ENCODE assay signal across 8 mouse cellular contexts in genomic region chr11:108221124-108221835, GRCm38 (mm10).
DNase-seq lines count a peak whose midpoint lies in the region; ATAC-seq and TF ChIP-seq lines count a peak whose summit lies in the region.

No protein-coding gene starts in this region.

- 87% methylated on average over 13 of the region's 13 CpGs for WGBS in forebrain, embryonic 12.5 days
- WGBS in forebrain, embryonic 10.5 days = 91% methylated on average over 13 of the region's 13 CpGs
- WGBS in midbrain, postnatal 0 days = 81% methylated on average over 13 of the region's 13 CpGs
- 92% methylated on average over 13 of the region's 13 CpGs for WGBS in midbrain, embryonic 10.5 days
- 63% methylated on average over 13 of the region's 13 CpGs for WGBS in stomach, embryonic 16.5 days

- H3K36me3 ChIP-seq in forebrain, embryonic 12.5 days (replicated peaks) = no peaks in the 10 kb centered on the region
- no peaks in the 10 kb centered on the region for H3K36me3 ChIP-seq in forebrain, embryonic 10.5 days (replicated peaks)
- no peaks in the 10 kb centered on the region for H3K36me3 ChIP-seq in midbrain, postnatal 0 days (ENCODE audit: insufficient read depth, low read length)
- no peaks in the 10 kb centered on the region for H3K36me3 ChIP-seq in midbrain, embryonic 10.5 days
- no peaks in the 10 kb centered on the region for H3K36me3 ChIP-seq in stomach, embryonic 16.5 days (ENCODE audit: control insufficient read depth, insufficient read depth, low read length)

- H3K4me1 ChIP-seq in forebrain, embryonic 12.5 days = peaks cover 34% of the 10 kb centered on the region
- peaks cover 21% of the 10 kb centered on the region for H3K4me1 ChIP-seq in forebrain, embryonic 10.5 days
- no peaks in the 10 kb centered on the region for H3K4me1 ChIP-seq in midbrain, postnatal 0 days (ENCODE audit: insufficient read depth, low read length)
- H3K4me1 ChIP-seq in midbrain, embryonic 10.5 days = peaks cover 28% of the 10 kb centered on the region
- H3K4me1 ChIP-seq in stomach, embryonic 16.5 days (ENCODE audit: control insufficient read depth, insufficient read depth, low read length) = peaks cover 21% of the 10 kb centered on the region

- no peak for DNase-seq in forebrain, embryonic 10.5 days (ENCODE audit: extremely low spot score, low spot score)
- DNase-seq in midbrain, postnatal 0 days (ENCODE audit: low spot score) = peak; percentile 72
- no peak for DNase-seq in midbrain, embryonic 10.5 days (ENCODE audit: low spot score)
- DNase-seq in left cerebral cortex, adult 11 months (ENCODE audit: low spot score) = peak; percentile 64
- no peak for DNase-seq in retina, embryonic 14.5 days (ENCODE audit: low spot score)
- DNase-seq in thymus, postnatal 36 days = no peak

- ATAC-seq in forebrain, embryonic 12.5 days (ENCODE audit: low FRiP score) = no peak
- no peak for ATAC-seq in midbrain, postnatal 0 days (ENCODE audit: low FRiP score)
- peak; percentile 49; the same call in 1 of the 2 replicates for ATAC-seq in stomach, embryonic 16.5 days (ENCODE audit: insufficient read depth, low FRiP score)

- H3K27me3 ChIP-seq in forebrain, embryonic 12.5 days = no peaks in the 10 kb centered on the region
- no peaks in the 10 kb centered on the region for H3K27me3 ChIP-seq in forebrain, embryonic 10.5 days (ENCODE audit: poor library complexity, severe bottlenecking)
- no peaks in the 10 kb centered on the region for H3K27me3 ChIP-seq in midbrain, postnatal 0 days (ENCODE audit: insufficient read depth, low read length)
- 0 out of 2 replicates have a peak, but pooled peaks cover 6% of the 10 kb centered on the region for H3K27me3 ChIP-seq in midbrain, embryonic 10.5 days (ENCODE audit: low read depth, poor library complexity, severe bottlenecking)
- H3K27me3 ChIP-seq in stomach, embryonic 16.5 days (ENCODE audit: control insufficient read depth, insufficient read depth, low read length) = no peaks in the 10 kb centered on the region

- no peak overlapping the region for H3K9ac ChIP-seq in forebrain, embryonic 12.5 days
- no peak overlapping the region for H3K9ac ChIP-seq in midbrain, postnatal 0 days (replicated peaks; ENCODE audit: low read length, poor library complexity, severe bottlenecking)
- H3K9ac ChIP-seq in stomach, embryonic 16.5 days (ENCODE audit: low read length) = no peak overlapping the region

- no peak overlapping the region for H3K4me3 ChIP-seq in forebrain, embryonic 12.5 days (replicated peaks)
- H3K4me3 ChIP-seq in forebrain, embryonic 10.5 days = no peak overlapping the region
- no peak overlapping the region for H3K4me3 ChIP-seq in midbrain, postnatal 0 days (ENCODE audit: low read depth, low read length)
- no peak overlapping the region for H3K4me3 ChIP-seq in midbrain, embryonic 10.5 days
- no peak overlapping the region for H3K4me3 ChIP-seq in stomach, embryonic 16.5 days (replicated peaks; ENCODE audit: low read length)

- peak overlapping the region; percentile 59; the same call in 1 of the 2 replicates for H3K27ac ChIP-seq in forebrain, embryonic 12.5 days
- no peak overlapping the region for H3K27ac ChIP-seq in forebrain, embryonic 10.5 days
- no peak overlapping the region for H3K27ac ChIP-seq in midbrain, postnatal 0 days (ENCODE audit: low read depth, low read length)
- H3K27ac ChIP-seq in midbrain, embryonic 10.5 days (replicated peaks) = no peak overlapping the region
- no peak overlapping the region for H3K27ac ChIP-seq in stomach, embryonic 16.5 days (ENCODE audit: low read length)

- no peaks in the 10 kb centered on the region for H3K9me3 ChIP-seq in forebrain, embryonic 12.5 days
- no peaks in the 10 kb centered on the region for H3K9me3 ChIP-seq in forebrain, embryonic 10.5 days
- no peaks in the 10 kb centered on the region for H3K9me3 ChIP-seq in midbrain, postnatal 0 days (ENCODE audit: low read length)
- H3K9me3 ChIP-seq in midbrain, embryonic 10.5 days (replicated peaks) = no peaks in the 10 kb centered on the region
- H3K9me3 ChIP-seq in stomach, embryonic 16.5 days (replicated peaks; ENCODE audit: control insufficient read depth, low read length) = no peaks in the 10 kb centered on the region

- H3K4me2 ChIP-seq in forebrain, embryonic 12.5 days = no peak overlapping the region
- no peak overlapping the region for H3K4me2 ChIP-seq in midbrain, postnatal 0 days (ENCODE audit: low read depth, low read length, poor library complexity, severe bottlenecking)
- no peak overlapping the region for H3K4me2 ChIP-seq in stomach, embryonic 16.5 days (ENCODE audit: low read depth, low read length)

- no peak for TF ChIP-seq CTCF in midbrain, postnatal 0 days (IDR thresholded peaks at IDR 0.05)

Comparison
In these comparisons a context has a peak if more than half of its experiments do, and no peak if none do; other contexts are left out.
1. DNase-seq: peak in midbrain, postnatal 0 days (single experiment) and left cerebral cortex, adult 11 months (single experiment); none in forebrain, embryonic 10.5 days (single experiment), midbrain, embryonic 10.5 days (single experiment), retina, embryonic 14.5 days (single experiment) and thymus, postnatal 36 days (0 of 2).